Mouse (Mus musculus) kidney, embryonic 15.5 days (tissue): ENCODE data around the gene Otud7b. TPM values are rescaled to one million over a fixed set of nuclear protein-coding genes. Genes with fewer than 3 reads are reported as not detected.
A peak's percentile ranks its signal among the peaks of the same experiment; 100 is the strongest.

Experiments used
- ATAC-seq: fragments of 200-750 bp; cut with Nextera tagmentation; replicated peaks from 2 replicates; pipeline ENCODE4 v1.8.0; 2017; ENCODE audit warnings: moderate TSS enrichment; ENCODE audit not compliant: low FRiP score
- H3K27ac ChIP-seq: fragments of 300-500 bp; sonication (generic); 2 replicates; pipeline ENCODE4 v1.5.1; 2015; ENCODE audit warnings: mild to moderate bottlenecking, inconsistent platforms
- H3K27me3 ChIP-seq: fragments of 300-500 bp; sonication (generic); 2 replicates; pipeline ENCODE4 v1.6.1; 2015; ENCODE audit warnings: inconsistent platforms
- H3K36me3 ChIP-seq: fragments of 300-500 bp; sonication (generic); 2 replicates; pipeline ENCODE4 v1.6.1; 2015; ENCODE audit warnings: inconsistent platforms
- H3K4me1 ChIP-seq: fragments of 300-500 bp; sonication (generic); 2 replicates; pipeline ENCODE4 v1.6.1; 2015; ENCODE audit warnings: inconsistent platforms
- H3K4me2 ChIP-seq: fragments of 300-500 bp; sonication (generic); 2 replicates; pipeline ENCODE4 v1.6.1; 2015; ENCODE audit warnings: moderate library complexity, mild to moderate bottlenecking, inconsistent platforms
- H3K4me3 ChIP-seq: fragments of 300-500 bp; sonication (generic); replicated peaks from 2 replicates; pipeline ENCODE4 v1.5.1; 2015; ENCODE audit warnings: mild to moderate bottlenecking, inconsistent platforms
- H3K9ac ChIP-seq: fragments of 300-500 bp; sonication (generic); 2 replicates; pipeline ENCODE4 v1.6.1; 2015; ENCODE audit warnings: mild to moderate bottlenecking, inconsistent platforms
- H3K9me3 ChIP-seq: fragments of 300-500 bp; sonication (generic); replicated peaks from 2 replicates; pipeline ENCODE4 v1.6.1; 2016; ENCODE audit warnings: inconsistent platforms
- WGBS: fragments of 180-500 bp; shearing (Covaris S2); methylation state at CpG from one replicate; pipeline ENCODE4 v1.1.7; 2015; ENCODE audit warnings: mixed read lengths; 5-methylcytosine and 5-hydroxymethylcytosine counted together
- polyA plus RNA-seq: library from polyadenylated mRNA; unstranded; fragments of >200 nt; fragmentation: Nextera tagmentation; extraction: Ambion mirVana; gene quantifications from 2 replicates; pipeline ENCODE4 v1.2.1, GENCODE M21; 2015

The Otud7b gene
- polyA plus RNA-seq, 1 experiment from 2014 or later = 21.0 TPM

GRCm38 (mm10) chr3:96087801-96088200, 16.5 kb upstream of the Otud7b start:
- WGBS = 78% methylated on average over 4 of the region's 4 CpGs
- no peaks in the 10 kb centered on the region for H3K9me3 ChIP-seq

GRCm38 (mm10) chr3:96089882-96090489, 14.3 kb upstream of the Otud7b start:
- H3K9ac ChIP-seq = no peak overlapping the region
- H3K4me1 ChIP-seq = no peaks in the 10 kb centered on the region
- no peak overlapping the region for H3K4me2 ChIP-seq
- WGBS = 72% methylated on average over 2 of the region's 2 CpGs
- no peaks in the 10 kb centered on the region for H3K27me3 ChIP-seq
- ATAC-seq = no peak
- H3K9me3 ChIP-seq = no peaks in the 10 kb centered on the region
- H3K27ac ChIP-seq = no peak overlapping the region
- H3K36me3 ChIP-seq = no peaks in the 10 kb centered on the region
- H3K4me3 ChIP-seq = no peak overlapping the region

More at GRCm38 (mm10) chr3:96087801-96088200, 16.5 kb upstream of the Otud7b start:
- Histone ChIP-seq H3K9ac (no peak overlapping the region), H3K4me1 (no peaks in the 10 kb centered on the region), H3K4me3 (no peak overlapping the region), H3K36me3 (no peaks in the 10 kb centered on the region), H3K27me3 (no peaks in the 10 kb centered on the region), H3K4me2 (no peak overlapping the region), H3K27ac (no peak overlapping the region)
- ATAC-seq = no peak

- no peak overlapping the region for H3K4me3 ChIP-seq
- no peaks in the 10 kb centered on the region for H3K9me3 ChIP-seq
- 80% methylated on average over 2 of the region's 2 CpGs for WGBS
- H3K9ac ChIP-seq = no peak overlapping the region
- H3K4me1 ChIP-seq = no peaks in the 10 kb centered on the region
- H3K4me2 ChIP-seq = no peak overlapping the region
- H3K36me3 ChIP-seq = no peaks in the 10 kb centered on the region
- ATAC-seq = no peak
- H3K27ac ChIP-seq = no peak overlapping the region
- no peaks in the 10 kb centered on the region for H3K27me3 ChIP-seq
Observed at GRCm38 (mm10) chr3:96091146-96091545, 13.2 kb upstream of the Otud7b start.

- Histone ChIP-seq H3K27ac (no peak overlapping the region), H3K36me3 (no peaks in the 10 kb centered on the region), H3K9me3 (no peaks in the 10 kb centered on the region), H3K4me2 (no peak overlapping the region), H3K9ac (no peak overlapping the region), H3K4me3 (no peak overlapping the region), H3K27me3 (no peaks in the 10 kb centered on the region), H3K4me1 (no peaks in the 10 kb centered on the region)
- no peak for ATAC-seq
- 61% methylated on average over 6 of the region's 6 CpGs for WGBS
Observed at GRCm38 (mm10) chr3:96091966-96092365, 12.4 kb upstream of the Otud7b start.

GRCm38 (mm10) chr3:96093509-96093908, 10.8 kb upstream of the Otud7b start:
- WGBS = 59% methylated on average over 13 of the region's 13 CpGs
- no peak overlapping the region for H3K4me3 ChIP-seq
- H3K27me3 ChIP-seq = no peaks in the 10 kb centered on the region
- H3K9ac ChIP-seq = no peak overlapping the region
- H3K36me3 ChIP-seq = no peaks in the 10 kb centered on the region
- no peak overlapping the region for H3K27ac ChIP-seq
- H3K4me2 ChIP-seq = no peak overlapping the region
- peaks cover 7% of the 10 kb centered on the region; the same call in 1 of the 2 replicates for H3K4me1 ChIP-seq
- no peak for ATAC-seq
- no peaks in the 10 kb centered on the region for H3K9me3 ChIP-seq

- WGBS = 75% methylated on average over 13 of the region's 13 CpGs
- H3K9ac ChIP-seq = no peak overlapping the region
- H3K27me3 ChIP-seq = no peaks in the 10 kb centered on the region
- peaks cover 14% of the 10 kb centered on the region; the same call in 1 of the 2 replicates for H3K4me1 ChIP-seq
- H3K36me3 ChIP-seq = no peaks in the 10 kb centered on the region
- no peaks in the 10 kb centered on the region for H3K9me3 ChIP-seq
- no peak overlapping the region for H3K4me3 ChIP-seq
- H3K4me2 ChIP-seq = peak overlapping the region; percentile 5; the same call in 1 of the 2 replicates
- 0 out of 2 replicates have a peak, but pooled peaks have one; percentile 33 for ATAC-seq
- H3K27ac ChIP-seq = no peak overlapping the region
Observed at GRCm38 (mm10) chr3:96094203-96094602, 10.1 kb upstream of the Otud7b start.

GRCm38 (mm10) chr3:96098168-96098567, 6.2 kb upstream of the Otud7b start:
- H3K4me3 ChIP-seq = no peak overlapping the region
- no peaks in the 10 kb centered on the region for H3K36me3 ChIP-seq
- no peaks in the 10 kb centered on the region for H3K9me3 ChIP-seq
- H3K4me1 ChIP-seq = peaks cover 26% of the 10 kb centered on the region
- WGBS = 53% methylated on average over 4 of the region's 4 CpGs
- ATAC-seq = no peak
- no peak overlapping the region for H3K9ac ChIP-seq
- no peak overlapping the region for H3K4me2 ChIP-seq
- peak overlapping the region; percentile 4; the same call in 1 of the 2 replicates for H3K27ac ChIP-seq
- H3K27me3 ChIP-seq = no peaks in the 10 kb centered on the region

GRCm38 (mm10) chr3:96098616-96099267, 5.6 kb upstream of the Otud7b start:
- Histone ChIP-seq H3K4me1 (peaks cover 29% of the 10 kb centered on the region), H3K9me3 (no peaks in the 10 kb centered on the region), H3K4me3 (no peak overlapping the region), H3K9ac (no peak overlapping the region), H3K27ac (no peak overlapping the region), H3K4me2 (no peak overlapping the region), H3K36me3 (no peaks in the 10 kb centered on the region), H3K27me3 (no peaks in the 10 kb centered on the region)
- 0 out of 2 replicates have a peak, but pooled peaks have one; percentile 57 for ATAC-seq
- WGBS = 42% methylated on average over 7 of the region's 7 CpGs

- 0 out of 2 replicates have a peak overlapping the region, but pooled peaks have one; percentile 45 for H3K27ac ChIP-seq
Observed at GRCm38 (mm10) chr3:96102100-96102872, 2.0 kb upstream of the Otud7b start.

GRCm38 (mm10) chr3:96103901-96104260, 446 bp upstream of the Otud7b start:
- Histone ChIP-seq H3K4me1 (peaks cover 31% of the 10 kb centered on the region), H3K4me2 (peak overlapping the region; percentile 63), H3K27me3 (no peaks in the 10 kb centered on the region), H3K36me3 (no peaks in the 10 kb centered on the region), H3K27ac (peak overlapping the region; percentile 99), H3K9ac (peak overlapping the region; percentile 92), H3K9me3 (no peaks in the 10 kb centered on the region), H3K4me3 (peak overlapping the region; percentile 92)
- ATAC-seq = peak; percentile 45
- WGBS = 2% methylated on average over 8 of the region's 8 CpGs

More at GRCm38 (mm10) chr3:96102100-96102872, 2.0 kb upstream of the Otud7b start:
- Histone ChIP-seq H3K27me3 (no peaks in the 10 kb centered on the region), H3K4me2 (peak overlapping the region; percentile 55), H3K4me1 (peaks cover 42% of the 10 kb centered on the region), H3K4me3 (peak overlapping the region; percentile 28), H3K9ac (peak overlapping the region; percentile 17; the same call in 1 of the 2 replicates), H3K36me3 (no peaks in the 10 kb centered on the region), H3K9me3 (no peaks in the 10 kb centered on the region)
- ATAC-seq = no peak
- WGBS = 20% methylated on average over 14 of the region's 14 CpGs

- H3K4me1 ChIP-seq = peaks cover 29% of the 10 kb centered on the region
- WGBS = 7% methylated on average over 10 of the region's 10 CpGs
- peak overlapping the region; percentile 92 for H3K9ac ChIP-seq
- ATAC-seq = 0 out of 2 replicates have a peak, but pooled peaks have one; percentile 37
- H3K36me3 ChIP-seq = peaks cover 5% of the 10 kb centered on the region; the same call in 1 of the 2 replicates
- H3K27me3 ChIP-seq = no peaks in the 10 kb centered on the region
- peak overlapping the region; percentile 99 for H3K27ac ChIP-seq
- H3K4me2 ChIP-seq = peak overlapping the region; percentile 63
- no peaks in the 10 kb centered on the region for H3K9me3 ChIP-seq
- peak overlapping the region; percentile 92 for H3K4me3 ChIP-seq
Observed at GRCm38 (mm10) chr3:96105232-96105747, 963 bp downstream of the Otud7b start.
